Mouse (Mus musculus) 3134 (cell line): ENCODE measurements around the gene Strap.
"Not testable (repeated sequence)": the region's sequence is repeated elsewhere in the genome, so short reads cannot be mapped to it uniquely, and the experiment has no call there.

Experiments
- DNase-seq: peaks from one replicate; pipeline ENCODE4 v3.0.0-alpha.2; 2011; ENCODE audit warnings: low spot score; ENCODE audit not compliant: insufficient read length; ENCODE audit errors: extremely low read depth

Strap gene

DNA sequence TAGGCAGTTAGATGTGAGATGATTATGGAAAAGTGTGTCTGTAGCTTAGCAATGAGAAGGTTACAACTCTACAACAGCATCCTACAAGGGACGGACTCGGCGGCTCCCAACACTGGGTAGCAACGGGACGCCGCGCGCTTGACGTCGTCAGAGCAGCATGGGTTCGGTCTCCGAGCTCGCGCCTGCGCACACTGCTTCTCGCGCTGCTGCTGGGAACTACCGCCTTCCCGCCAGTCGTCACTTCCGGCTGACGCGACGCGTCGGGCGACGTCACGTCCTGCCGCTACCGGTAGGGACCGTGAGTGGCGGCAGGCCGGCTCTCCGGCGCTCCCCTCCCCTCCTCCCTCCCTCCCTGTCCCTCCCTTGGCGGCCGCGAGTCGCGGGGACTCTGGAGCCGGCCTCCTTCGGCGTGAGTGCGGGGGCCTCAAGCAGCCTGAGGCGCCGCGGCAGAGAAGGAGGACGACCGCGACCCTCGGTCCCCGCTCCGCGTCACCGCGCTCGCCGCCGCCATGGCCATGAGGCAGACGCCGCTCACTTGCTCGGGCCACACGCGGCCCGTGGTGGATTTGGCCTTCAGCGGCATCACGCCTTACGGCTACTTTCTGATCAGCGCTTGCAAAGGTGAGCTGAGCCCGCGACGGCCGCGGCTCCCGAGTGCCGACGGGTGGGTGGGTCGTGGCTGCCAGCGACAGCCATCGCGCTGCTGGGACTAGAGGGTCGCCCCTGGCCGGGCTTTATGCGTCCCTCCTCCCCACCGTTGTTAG, at the start of gene Strap:
TSS of gene Strap (plus strand) at position 233 of the 764 bp plus-strand sequence.
- peak; percentile 99 for DNase-seq

- DNase-seq, result no peak
Observed at GRCm38 (mm10) chr6:137687667-137688066, 47.2 kb upstream of the Strap start.

GRCm38 (mm10) chr6:137688079-137688478, 46.8 kb upstream of the Strap start:
- DNase-seq, result peak; percentile 78

DNA sequence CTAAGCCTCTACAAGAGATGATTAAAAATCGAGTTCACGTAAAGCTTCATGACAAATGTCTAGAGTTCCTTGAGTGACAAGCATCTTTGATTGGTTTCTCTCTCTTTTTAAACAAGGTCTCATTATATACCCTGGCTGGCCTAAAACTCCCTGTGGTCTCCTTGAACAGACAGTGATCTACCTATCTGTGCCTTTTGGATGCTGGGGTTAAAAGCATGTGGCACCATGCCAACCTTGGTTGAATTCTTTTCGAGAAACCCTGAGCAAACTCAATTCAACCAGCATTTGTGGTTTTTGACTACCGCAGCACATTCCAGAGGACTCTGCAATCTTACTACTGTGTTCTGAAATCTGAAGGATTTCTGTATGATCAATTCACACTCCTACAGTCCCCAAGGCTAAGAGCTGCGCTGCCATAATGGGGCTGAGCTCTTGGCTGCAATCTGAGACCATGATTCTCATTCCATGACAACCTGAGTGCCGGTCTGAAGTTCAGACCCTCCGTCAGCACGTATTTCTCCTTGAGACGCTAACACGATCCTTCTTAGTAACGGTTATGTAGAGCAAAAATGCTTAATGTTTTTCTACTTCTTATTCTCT, 46.3 kb upstream of the Strap start:
- DNase-seq, result peak; percentile 61

DNA sequence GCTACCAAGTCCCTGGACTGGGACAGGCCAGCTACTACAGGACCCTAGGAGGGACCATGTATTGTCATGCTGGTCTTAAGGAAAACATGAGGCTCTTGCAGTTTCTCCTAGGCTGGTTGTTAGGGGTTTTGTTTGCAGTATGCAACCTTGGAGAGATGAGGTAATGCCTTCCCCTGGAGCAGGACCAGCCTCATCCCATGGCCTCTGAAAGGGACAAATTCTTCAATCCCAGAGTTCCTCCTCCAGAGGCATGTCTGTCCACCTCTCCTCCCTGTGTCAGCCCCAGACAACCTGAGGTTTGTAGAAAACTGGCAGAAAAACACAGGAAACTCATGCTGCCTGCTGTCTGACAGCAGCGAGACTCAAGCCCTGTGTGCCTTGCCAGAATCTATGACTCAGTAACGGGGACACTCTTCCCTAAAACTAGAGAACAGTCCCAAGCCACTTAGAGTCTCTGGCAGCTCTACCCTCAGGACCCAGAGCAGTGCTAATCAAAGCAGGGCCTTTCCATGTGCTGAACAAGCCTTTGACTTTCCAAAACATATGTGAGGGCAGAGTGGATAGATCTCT, 44.2 kb upstream of the Strap start:
- peak; percentile 78 for DNase-seq

- DNase-seq, result no peak
Observed at GRCm38 (mm10) chr6:137694310-137694709, 40.6 kb upstream of the Strap start.

GRCm38 (mm10) chr6:137695046-137695445, 39.8 kb upstream of the Strap start:
- DNase-seq, result no peak

DNA sequence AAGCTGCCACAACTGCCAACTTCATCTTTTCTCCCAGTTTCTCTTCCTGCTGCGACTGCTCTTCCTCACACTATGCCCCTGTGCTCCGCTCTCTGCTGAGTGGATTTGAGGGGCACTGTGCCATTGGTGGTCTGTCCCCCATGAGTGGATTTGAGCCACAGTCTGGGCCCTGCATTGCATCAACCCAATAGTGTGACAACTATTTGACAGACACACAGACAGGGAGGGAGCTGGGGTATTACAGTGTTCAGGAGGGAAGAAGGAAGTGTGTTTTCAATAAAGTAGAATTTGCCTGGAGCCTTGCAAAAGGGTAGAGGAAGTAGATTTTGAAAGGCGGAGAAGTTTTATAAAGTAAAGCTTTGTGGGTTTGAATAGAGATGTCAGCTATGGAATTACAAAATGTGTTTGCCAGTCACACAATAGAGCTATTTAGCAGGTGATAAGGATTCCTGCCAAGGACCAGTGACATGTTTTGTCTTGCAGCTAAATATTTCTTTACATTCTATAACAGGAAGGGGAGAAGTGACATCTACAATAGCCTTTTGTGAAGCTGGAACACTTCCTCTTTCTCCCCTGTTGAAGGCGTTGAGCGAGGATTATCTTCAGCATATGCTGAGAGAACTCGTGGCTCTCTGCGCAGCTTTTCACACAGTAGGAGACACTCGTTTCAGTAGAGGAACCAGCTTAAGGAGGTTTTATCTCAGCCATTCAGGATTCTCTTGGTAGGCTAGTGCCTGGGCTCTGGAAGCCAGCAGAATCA, 38.3 kb upstream of the Strap start:
- DNase-seq, result no peak

GRCm38 (mm10) chr6:137699434-137699833, 35.4 kb upstream of the Strap start:
- no peak for DNase-seq

DNA sequence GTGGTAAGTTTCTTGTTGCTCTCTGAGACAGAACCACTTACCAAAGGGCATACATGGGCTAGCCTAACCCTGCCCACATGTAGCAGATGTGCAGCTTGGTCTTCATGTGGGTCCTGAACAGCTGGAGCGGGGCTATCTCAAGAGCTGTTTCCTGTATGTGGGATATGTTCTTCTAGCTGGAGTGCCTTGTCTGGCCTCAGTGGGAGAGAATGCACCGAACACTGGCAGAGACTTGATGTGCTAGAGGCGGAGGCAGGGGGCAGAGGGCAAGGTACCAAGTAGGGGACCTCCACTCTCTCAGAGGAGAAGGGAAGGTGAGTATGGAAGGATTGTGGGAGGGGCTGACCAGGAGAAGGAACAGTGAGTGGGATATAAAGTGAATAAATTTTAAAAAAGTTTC, 32.7 kb upstream of the Strap start:
- no peak for DNase-seq

GRCm38 (mm10) chr6:137702918-137703317, 32.0 kb upstream of the Strap start:
- peak; percentile 62 for DNase-seq

- DNase-seq, result no peak
Observed at GRCm38 (mm10) chr6:137703431-137703830, 31.4 kb upstream of the Strap start.

GRCm38 (mm10) chr6:137704300-137704939, 30.5 kb upstream of the Strap start:
- no peak for DNase-seq

DNA sequence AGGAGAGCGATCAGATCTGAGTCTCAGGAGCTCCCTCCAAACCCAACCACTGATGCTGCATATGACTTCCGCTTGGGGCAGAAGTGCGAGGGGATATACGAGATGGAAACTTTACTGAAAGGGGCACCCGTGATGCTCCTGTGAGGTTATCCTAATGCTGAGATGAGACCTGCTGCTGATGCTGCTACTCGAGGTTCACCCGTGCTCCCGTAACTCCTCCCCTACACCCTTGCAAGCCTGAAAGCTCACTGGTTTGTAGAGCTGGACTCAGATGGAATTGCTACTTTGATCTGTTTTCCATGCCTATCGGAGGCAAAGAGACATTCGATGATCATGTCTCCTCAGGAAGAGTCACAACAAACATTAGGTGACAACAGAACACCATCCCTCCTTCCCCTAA, 28.7 kb upstream of the Strap start:
- DNase-seq, result no peak

GRCm38 (mm10) chr6:137708726-137709405, 26.0 kb upstream of the Strap start:
- not testable (repeated sequence) for DNase-seq

DNA sequence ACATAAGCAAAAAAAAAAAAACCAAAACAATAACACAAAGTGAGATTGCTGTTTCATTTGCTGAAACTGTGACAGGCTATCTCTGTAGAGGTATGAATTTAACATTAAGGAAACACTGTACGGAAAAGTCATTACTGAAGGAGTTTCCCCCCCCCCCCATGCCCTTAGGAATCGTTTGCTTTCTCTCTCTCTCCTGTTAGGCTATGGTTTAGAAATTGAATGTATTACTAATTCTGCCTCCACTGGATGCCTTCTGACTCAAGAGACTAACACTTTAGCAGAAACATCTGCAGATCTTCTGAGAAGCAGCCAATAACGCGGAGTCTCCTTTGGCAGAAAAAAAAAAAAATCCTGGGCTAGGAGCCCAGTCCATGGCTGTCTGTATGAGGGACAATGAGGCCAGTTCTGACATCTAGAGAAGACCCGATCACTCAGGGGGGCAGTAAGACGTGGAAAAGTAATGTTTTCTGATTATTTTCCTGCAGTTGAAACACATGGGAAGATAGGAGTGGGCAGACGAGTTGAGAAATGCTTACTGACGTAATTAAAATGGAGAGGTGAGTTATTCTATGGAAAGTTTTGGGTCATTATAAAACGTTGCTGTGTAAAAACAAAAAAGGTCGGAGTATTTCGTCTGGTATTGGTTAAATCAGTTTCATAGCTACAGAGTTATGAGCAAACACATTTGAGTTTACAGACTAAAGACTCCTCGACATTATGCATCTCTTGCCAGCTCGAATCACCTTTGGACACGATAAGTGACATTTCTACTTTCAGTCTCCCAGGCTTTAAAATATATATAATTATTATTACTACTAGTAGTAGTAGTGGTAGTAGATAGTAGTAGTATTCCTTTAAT, 24.5 kb upstream of the Strap start:
- DNase-seq, result no peak

GRCm38 (mm10) chr6:137712654-137713309, 22.1 kb upstream of the Strap start:
- DNase-seq, result no peak

- DNase-seq, result no peak
Observed at GRCm38 (mm10) chr6:137713310-137713664, 21.6 kb upstream of the Strap start.

DNA sequence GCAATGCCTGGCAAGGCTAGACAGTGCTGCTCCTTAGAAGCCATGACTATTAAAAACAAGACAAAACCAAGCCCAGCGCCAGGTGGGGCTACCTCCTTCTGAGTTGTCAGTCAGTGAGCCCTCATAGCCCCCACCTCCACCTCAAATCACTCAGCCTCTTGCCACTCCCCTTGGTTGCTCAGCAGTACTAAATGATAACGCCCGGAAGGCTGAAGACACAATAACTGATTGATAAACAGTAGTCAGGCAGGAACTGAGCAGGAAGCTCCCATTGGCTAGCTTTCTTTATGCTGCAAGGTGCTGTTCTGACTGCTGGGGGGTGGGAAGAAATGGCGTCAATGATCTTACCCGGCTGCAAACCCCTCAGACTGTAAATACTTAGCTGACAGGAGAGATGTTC, 18.1 kb upstream of the Strap start:
- DNase-seq, result no peak
